In the genomic region with DNA sequence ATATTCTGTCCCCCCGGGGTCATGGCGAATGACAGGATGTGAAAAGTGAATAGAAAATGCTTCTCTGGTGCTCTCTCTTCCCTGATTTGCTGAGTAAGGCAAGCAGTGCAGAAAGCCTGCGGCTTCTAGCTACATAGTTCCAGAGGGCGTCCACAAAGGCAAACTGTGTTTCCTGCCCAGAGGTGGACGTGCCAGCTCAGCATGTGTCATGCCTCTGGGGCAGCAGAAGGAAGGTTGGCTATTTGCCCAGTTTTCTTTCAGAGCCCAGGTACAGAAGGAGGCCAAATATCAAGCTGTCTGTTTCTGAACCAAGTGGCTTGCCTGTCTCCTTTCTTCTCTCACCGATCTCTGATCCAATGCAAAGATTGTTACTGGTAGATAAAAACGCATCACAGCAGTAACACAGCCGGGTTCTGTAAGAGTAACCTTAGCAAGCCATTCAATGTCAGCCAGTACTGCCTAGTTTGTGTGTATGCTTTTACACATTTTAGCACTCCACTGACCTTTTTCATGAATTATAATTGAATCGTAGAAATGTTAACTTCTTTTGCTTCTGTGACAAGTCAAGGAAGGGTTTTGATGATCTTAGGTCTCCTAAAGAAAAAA, we compare ENCODE assay signal across 8 mouse cellular contexts.
DNase-seq lines count a peak whose midpoint lies in the region; ATAC-seq and TF ChIP-seq lines count a peak whose summit lies in the region.

No protein-coding gene starts in this region.

- no peak overlapping the region for H3K4me2 ChIP-seq in forebrain, embryonic 15.5 days (replicated peaks)
- no peak overlapping the region for H3K4me2 ChIP-seq in forebrain, embryonic 11.5 days (ENCODE audit: low read depth, low read length, severe bottlenecking)
- peak overlapping the region; percentile 36; the same call in 1 of the 2 replicates for H3K4me2 ChIP-seq in embryonic facial prominence, embryonic 14.5 days (ENCODE audit: low read depth, low read length)
- H3K4me2 ChIP-seq in intestine, embryonic 15.5 days (replicated peaks) = no peak overlapping the region
- no peak overlapping the region for H3K4me2 ChIP-seq in stomach, postnatal 0 days (replicated peaks; ENCODE audit: low read depth)

- no peak for DNase-seq in forebrain, embryonic 11.5 days (ENCODE audit: low spot score)
- peak; percentile 81 for DNase-seq in Muller cell, postnatal 12 days (ENCODE audit: inconsistent ontology term)
- DNase-seq in embryonic facial prominence, embryonic 14.5 days (ENCODE audit: low spot score) = peak; percentile 71
- DNase-seq in stomach, postnatal 0 days (ENCODE audit: low spot score) = peak; percentile 79
- no peak for DNase-seq in embryo, embryonic 10.5 days (ENCODE audit: low spot score)

- no peak for TF ChIP-seq EP300 in stomach, postnatal 0 days (optimal IDR thresholded peaks at IDR 0.05)

- no peaks in the 10 kb centered on the region for H3K27me3 ChIP-seq in forebrain, embryonic 15.5 days
- no peaks in the 10 kb centered on the region for H3K27me3 ChIP-seq in forebrain, embryonic 11.5 days (ENCODE audit: control insufficient read depth, insufficient read depth, low read length)
- H3K27me3 ChIP-seq in embryonic facial prominence, embryonic 14.5 days (replicated peaks; ENCODE audit: control insufficient read depth, insufficient read depth, low read length) = no peaks in the 10 kb centered on the region
- no peaks in the 10 kb centered on the region for H3K27me3 ChIP-seq in intestine, embryonic 15.5 days (replicated peaks)
- no peaks in the 10 kb centered on the region for H3K27me3 ChIP-seq in stomach, postnatal 0 days (ENCODE audit: control insufficient read depth, insufficient read depth, low read length)

- no peaks in the 10 kb centered on the region for H3K9me3 ChIP-seq in forebrain, embryonic 15.5 days
- H3K9me3 ChIP-seq in forebrain, embryonic 11.5 days (ENCODE audit: control insufficient read depth, low read length) = no peaks in the 10 kb centered on the region
- no peaks in the 10 kb centered on the region for H3K9me3 ChIP-seq in embryonic facial prominence, embryonic 14.5 days (ENCODE audit: control insufficient read depth, low read length)
- no peaks in the 10 kb centered on the region for H3K9me3 ChIP-seq in intestine, embryonic 15.5 days
- H3K9me3 ChIP-seq in stomach, postnatal 0 days (ENCODE audit: control insufficient read depth, low read length) = no peaks in the 10 kb centered on the region

- no peak overlapping the region for H3K27ac ChIP-seq in forebrain, embryonic 15.5 days (replicated peaks)
- no peak overlapping the region for H3K27ac ChIP-seq in forebrain, embryonic 11.5 days (ENCODE audit: low read depth, low read length)
- H3K27ac ChIP-seq in embryonic facial prominence, embryonic 14.5 days (replicated peaks; ENCODE audit: low read depth, low read length) = no peak overlapping the region
- no peak overlapping the region for H3K27ac ChIP-seq in intestine, embryonic 15.5 days
- H3K27ac ChIP-seq in stomach, postnatal 0 days (replicated peaks) = no peak overlapping the region

- H3K4me3 ChIP-seq in forebrain, embryonic 15.5 days = no peak overlapping the region
- H3K4me3 ChIP-seq in forebrain, embryonic 11.5 days (ENCODE audit: low read depth, low read length) = no peak overlapping the region
- no peak overlapping the region for H3K4me3 ChIP-seq in embryonic facial prominence, embryonic 14.5 days (ENCODE audit: low read depth, low read length)
- H3K4me3 ChIP-seq in intestine, embryonic 15.5 days (replicated peaks) = no peak overlapping the region
- no peak overlapping the region for H3K4me3 ChIP-seq in stomach, postnatal 0 days (ENCODE audit: low read depth, low read length)

- WGBS in forebrain, embryonic 15.5 days = 53% methylated on average over 9 of the region's 9 CpGs
- WGBS in forebrain, embryonic 11.5 days = 72% methylated on average over 9 of the region's 9 CpGs
- 42% methylated on average over 9 of the region's 9 CpGs for WGBS in embryonic facial prominence, embryonic 14.5 days
- WGBS in intestine, embryonic 15.5 days = 72% methylated on average over 9 of the region's 9 CpGs
- WGBS in stomach, postnatal 0 days = 43% methylated on average over 9 of the region's 9 CpGs

- 0 out of 2 replicates have a peak, but pooled peaks have one; percentile 32 for ATAC-seq in forebrain, embryonic 15.5 days (replicated peaks)
- no peak for ATAC-seq in forebrain, embryonic 11.5 days (replicated peaks; ENCODE audit: low FRiP score)
- ATAC-seq in embryonic facial prominence, embryonic 14.5 days (ENCODE audit: low read depth) = peak; percentile 74; the same call in 1 of the 2 replicates
- peak; percentile 58; the same call in 1 of the 2 replicates for ATAC-seq in intestine, embryonic 15.5 days
- peak; percentile 99 for ATAC-seq in stomach, postnatal 0 days (ENCODE audit: low FRiP score, low TSS enrichment)
- ATAC-seq in megakaryocyte, adult 5-6 weeks (ENCODE audit: poor library complexity, severe bottlenecking) = no peak

- no peak for TF ChIP-seq CTCF in stomach, postnatal 0 days (IDR thresholded peaks at IDR 0.05; ENCODE audit: low read depth)

- H3K36me3 ChIP-seq in forebrain, embryonic 15.5 days = no peaks in the 10 kb centered on the region
- no peaks in the 10 kb centered on the region for H3K36me3 ChIP-seq in forebrain, embryonic 11.5 days (ENCODE audit: control insufficient read depth, insufficient read depth, low read length)
- no peaks in the 10 kb centered on the region for H3K36me3 ChIP-seq in embryonic facial prominence, embryonic 14.5 days (ENCODE audit: control insufficient read depth, insufficient read depth, low read length)
- H3K36me3 ChIP-seq in intestine, embryonic 15.5 days = no peaks in the 10 kb centered on the region
- no peaks in the 10 kb centered on the region for H3K36me3 ChIP-seq in stomach, postnatal 0 days (ENCODE audit: control insufficient read depth, insufficient read depth, low read length)

- H3K4me1 ChIP-seq in forebrain, embryonic 15.5 days = no peaks in the 10 kb centered on the region
- no peaks in the 10 kb centered on the region for H3K4me1 ChIP-seq in forebrain, embryonic 11.5 days (replicated peaks; ENCODE audit: control insufficient read depth, insufficient read depth, low read length)
- peaks cover 6% of the 10 kb centered on the region; the same call in 1 of the 2 replicates for H3K4me1 ChIP-seq in embryonic facial prominence, embryonic 14.5 days (ENCODE audit: control insufficient read depth, insufficient read depth, low read length)
- H3K4me1 ChIP-seq in intestine, embryonic 15.5 days (replicated peaks) = no peaks in the 10 kb centered on the region
- H3K4me1 ChIP-seq in stomach, postnatal 0 days (replicated peaks; ENCODE audit: control insufficient read depth, insufficient read depth) = no peaks in the 10 kb centered on the region

- H3K9ac ChIP-seq in forebrain, embryonic 15.5 days (replicated peaks) = no peak overlapping the region
- H3K9ac ChIP-seq in forebrain, embryonic 11.5 days (ENCODE audit: low read length) = no peak overlapping the region
- H3K9ac ChIP-seq in embryonic facial prominence, embryonic 14.5 days (ENCODE audit: low read depth, low read length) = no peak overlapping the region
- no peak overlapping the region for H3K9ac ChIP-seq in intestine, embryonic 15.5 days
- H3K9ac ChIP-seq in stomach, postnatal 0 days (ENCODE audit: low read length) = no peak overlapping the region

Comparison
In these comparisons a context has a peak if more than half of its experiments do, and no peak if none do; other contexts are left out.
1. ATAC-seq: peak in forebrain, embryonic 15.5 days (single experiment), embryonic facial prominence, embryonic 14.5 days (single experiment), intestine, embryonic 15.5 days (single experiment) and stomach, postnatal 0 days (single experiment); none in forebrain, embryonic 11.5 days (single experiment) and megakaryocyte, adult 5-6 weeks (single experiment).
2. DNase-seq: peak in Muller cell, postnatal 12 days (single experiment), embryonic facial prominence, embryonic 14.5 days (single experiment) and stomach, postnatal 0 days (single experiment); none in forebrain, embryonic 11.5 days (single experiment) and embryo, embryonic 10.5 days (single experiment).